Mouse (Mus musculus) erythroblast, embryonic 14.5 days (primary cell): Measurements from ENCODE around the gene Zdhhc18.

ENCODE experiments used
- GATA1 ChIP-seq: IDR thresholded peaks from 2 replicates; pipeline ENCODE4 v1.6.1; 2012; ENCODE audit warnings: low read length, inconsistent platforms, mixed read lengths
- TAL1 ChIP-seq: IDR thresholded peaks from 3 replicates; pipeline ENCODE4 v1.6.1; 2012; ENCODE audit warnings: low read length, inconsistent platforms, mixed read lengths

DNA sequence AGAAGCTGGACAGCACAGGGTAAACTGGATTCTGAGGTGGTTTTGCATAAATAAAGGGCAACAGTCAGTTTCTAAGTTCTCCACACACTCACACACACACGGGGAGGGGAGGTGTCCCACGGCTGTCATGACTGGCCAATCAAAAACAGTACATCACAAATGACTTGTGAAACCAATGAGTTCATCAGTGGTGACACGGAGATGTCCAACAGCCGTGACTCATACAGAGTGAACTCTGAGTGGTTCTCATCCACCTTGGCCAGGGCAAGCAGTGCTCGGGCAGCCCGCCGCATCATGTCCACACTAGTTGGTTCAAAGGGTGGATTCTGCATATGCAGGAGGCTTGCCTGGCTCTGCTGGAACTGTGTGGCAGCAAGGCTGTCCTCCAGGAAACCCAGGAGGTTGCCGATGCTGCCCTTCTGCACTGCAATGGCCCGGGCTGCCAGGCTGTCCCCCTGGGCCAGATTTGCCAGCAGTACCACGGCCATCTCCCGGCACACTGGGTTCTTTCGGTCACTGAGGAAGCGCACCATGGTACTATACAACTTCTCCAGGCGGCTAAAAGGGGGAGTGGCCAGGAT, 30.3 kb upstream of the Zdhhc18 start:
- TF ChIP-seq GATA1 = no peak
- no peak for TF ChIP-seq TAL1
